17 mouse cellular contexts compared by ENCODE assay signal in the genomic region with DNA sequence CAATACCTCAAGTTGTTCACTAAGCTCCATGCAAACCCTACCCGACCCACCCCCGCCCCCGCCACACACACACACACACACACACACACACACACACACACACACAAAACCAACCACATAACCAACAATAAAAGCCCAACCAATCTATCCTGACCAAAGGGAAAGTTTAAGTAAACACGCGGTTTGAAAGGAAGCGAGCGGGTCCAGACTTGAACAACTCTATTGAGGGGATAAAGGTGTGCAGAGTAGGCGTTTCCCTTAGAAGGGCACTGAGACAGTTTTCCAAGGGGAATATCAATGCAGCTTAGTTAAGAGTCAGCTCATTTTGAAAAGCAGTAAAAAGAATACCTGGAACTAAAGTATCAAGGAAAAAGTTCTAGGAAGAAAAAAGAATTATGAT.
"Had no signal": no experiment of that assay in that cellular context is flagged by ENCODE, and none has a peak within 500 bp of the region (broad histone marks: within the 10 kb centered on the region; RNA-seq: fewer than 3 reads in every experiment).

No protein-coding gene starts in this region.

- DNase-seq: kidney, adult 11 months; kidney, adult 9 months; kidney, postnatal 10 days; kidney, postnatal 4 days; liver; liver, embryonic 13.5 days; liver, postnatal 0 days; lung, postnatal 4 days; midbrain, embryonic 14.5 days; right cerebral cortex, adult 18-20 months; right cerebral cortex, postnatal 25 days; thymus, postnatal 4 days had no signal

- H3K4me3 ChIP-seq: layer of hippocampus, adult 2 months; limb, embryonic 12.5 days; liver, embryonic 13.5 days; midbrain, embryonic 10.5 days; myocyte; neural tube, embryonic 13.5 days had no signal

- H3K9me3 ChIP-seq: limb, embryonic 12.5 days; liver, embryonic 13.5 days; midbrain, embryonic 10.5 days; neural tube, embryonic 13.5 days had no signal

- ATAC-seq: liver, postnatal 0 days had no signal

- H3K27ac ChIP-seq: layer of hippocampus, adult 2 months; limb, embryonic 12.5 days; liver, embryonic 13.5 days; midbrain, embryonic 10.5 days; neural tube, embryonic 13.5 days had no signal

- H3K9ac ChIP-seq: limb, embryonic 12.5 days; liver, embryonic 13.5 days; liver, postnatal 0 days; neural tube, embryonic 13.5 days had no signal

- H3K4me2 ChIP-seq: limb, embryonic 12.5 days; liver, embryonic 13.5 days; neural tube, embryonic 13.5 days had no signal

- H3K4me1 ChIP-seq: limb, embryonic 12.5 days; liver, embryonic 13.5 days; midbrain, embryonic 10.5 days; neural tube, embryonic 13.5 days had no signal

- H3K27me3 ChIP-seq: limb, embryonic 12.5 days; liver, embryonic 13.5 days; neural tube, embryonic 13.5 days had no signal
